Mouse (Mus musculus) testis, postnatal 10 days (tissue): ENCODE data around the gene Cd22.
A peak's percentile ranks its signal among the peaks of the same experiment; 100 is the strongest.
"Not testable (repeated sequence)": the region's sequence is repeated elsewhere in the genome, so short reads cannot be mapped to it uniquely, and the experiment has no call there.

Experiments
- DNase-seq: peaks from one replicate; pipeline ENCODE4 v3.0.0; 2021; ENCODE audit warnings: low spot score

The Cd22 gene

GRCm38 (mm10) chr7:30880176-30880575 lies at the start of gene Cd22:
Gene Cd22, minus strand, starts transcription at chr7:30880342.
- no peak for DNase-seq

- DNase-seq: not testable (repeated sequence)
Observed at GRCm38 (mm10) chr7:30924581-30924980, 44.4 kb upstream of the Cd22 start, which contains the start of gene Hamp2. Gene Hamp2, minus strand, starts transcription at chr7:30924681.

GRCm38 (mm10) chr7:30924071-30924470 lies 43.9 kb upstream of the Cd22 start:
- DNase-seq: no peak

DNA sequence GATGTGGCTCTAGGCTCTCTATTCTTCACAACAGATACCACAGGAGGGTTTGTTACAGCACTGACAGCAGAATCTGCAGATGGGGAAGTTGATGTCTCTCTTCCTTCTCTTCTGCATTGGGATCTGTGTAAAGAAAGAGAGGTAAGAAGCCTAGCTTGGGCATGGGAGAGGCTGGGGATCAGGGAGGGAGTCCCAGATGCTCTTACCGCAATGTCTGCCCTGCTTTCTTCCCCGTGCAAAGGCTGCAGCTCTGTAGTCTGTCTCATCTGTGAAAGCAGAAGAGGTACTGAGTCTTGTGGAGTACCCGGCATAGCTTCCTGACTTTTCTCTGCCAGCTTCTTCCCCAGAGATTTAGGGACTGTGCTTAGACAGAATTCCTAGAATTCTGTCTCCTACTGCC lies 42.3 kb upstream of the Cd22 start:
- not testable (repeated sequence) for DNase-seq

DNA sequence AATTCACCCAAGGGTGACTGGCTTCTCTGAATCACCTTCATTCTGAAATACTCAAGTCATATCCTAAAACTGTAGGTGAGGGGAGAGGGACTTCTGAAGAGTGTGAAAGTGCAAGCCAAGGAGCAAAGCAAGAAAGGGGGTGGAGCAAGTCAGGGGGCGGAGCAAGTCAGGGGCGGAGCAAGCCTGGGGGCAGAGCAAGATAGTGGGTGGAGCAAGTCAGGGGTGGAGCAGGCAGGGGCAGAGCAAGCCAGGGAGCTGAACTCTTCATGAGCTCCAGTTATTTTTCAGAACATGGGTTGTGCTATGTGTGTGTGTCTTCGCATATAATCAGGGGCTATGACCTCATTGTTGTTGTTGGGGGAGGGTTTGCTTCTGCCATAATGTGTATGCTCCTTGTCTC lies 40.1 kb upstream of the Cd22 start:
- DNase-seq: no peak

DNA sequence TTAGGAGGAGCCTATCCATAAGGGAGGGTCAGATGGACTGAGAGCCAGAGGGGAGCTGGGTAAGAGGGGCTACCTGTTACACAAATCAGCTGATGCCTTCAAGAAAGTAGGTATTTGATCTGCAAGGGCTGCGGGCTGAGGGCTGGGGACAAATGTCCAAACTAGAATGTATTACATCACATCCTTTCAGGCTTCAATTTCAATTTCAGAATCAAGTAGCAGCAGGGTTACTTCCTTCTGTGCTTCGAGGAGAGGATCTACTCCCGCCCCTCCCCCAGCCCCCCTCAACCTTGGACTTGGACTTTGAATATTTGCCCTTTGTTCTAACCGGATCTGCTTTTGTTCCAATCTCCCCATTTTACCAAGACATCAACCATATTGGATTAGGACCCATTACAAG lies 37.1 kb upstream of the Cd22 start:
- DNase-seq: no peak

DNA sequence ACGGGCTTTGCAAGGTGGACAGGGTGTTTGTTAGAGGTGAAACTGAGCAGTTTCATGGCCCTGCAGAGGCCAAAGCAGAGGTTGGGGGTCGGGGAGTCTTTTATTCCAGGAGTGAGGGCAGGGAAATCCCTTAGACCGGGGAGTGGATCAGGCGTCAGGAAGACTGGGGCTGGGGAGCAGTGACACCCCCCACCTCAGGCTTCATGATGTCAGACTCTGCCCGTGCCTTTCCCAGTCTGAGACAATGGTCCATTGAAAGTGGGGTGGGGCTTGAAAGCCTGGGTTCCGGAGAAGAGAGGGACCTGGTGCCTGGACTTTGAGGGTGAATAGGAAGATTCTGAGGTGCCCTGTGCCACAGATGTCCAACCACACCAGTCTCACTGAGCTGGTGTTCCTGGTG lies 36.6 kb upstream of the Cd22 start:
- no peak for DNase-seq

GRCm38 (mm10) chr7:30914732-30915131 lies 34.6 kb upstream of the Cd22 start, which contains the start of gene Mag:
Gene Mag, minus strand, starts transcription at chr7:30914873.
- DNase-seq: no peak

- no peak for DNase-seq
Observed at GRCm38 (mm10) chr7:30909773-30910172, 29.6 kb upstream of the Cd22 start.

GRCm38 (mm10) chr7:30908992-30909431 lies 28.9 kb upstream of the Cd22 start:
- DNase-seq: no peak

DNA sequence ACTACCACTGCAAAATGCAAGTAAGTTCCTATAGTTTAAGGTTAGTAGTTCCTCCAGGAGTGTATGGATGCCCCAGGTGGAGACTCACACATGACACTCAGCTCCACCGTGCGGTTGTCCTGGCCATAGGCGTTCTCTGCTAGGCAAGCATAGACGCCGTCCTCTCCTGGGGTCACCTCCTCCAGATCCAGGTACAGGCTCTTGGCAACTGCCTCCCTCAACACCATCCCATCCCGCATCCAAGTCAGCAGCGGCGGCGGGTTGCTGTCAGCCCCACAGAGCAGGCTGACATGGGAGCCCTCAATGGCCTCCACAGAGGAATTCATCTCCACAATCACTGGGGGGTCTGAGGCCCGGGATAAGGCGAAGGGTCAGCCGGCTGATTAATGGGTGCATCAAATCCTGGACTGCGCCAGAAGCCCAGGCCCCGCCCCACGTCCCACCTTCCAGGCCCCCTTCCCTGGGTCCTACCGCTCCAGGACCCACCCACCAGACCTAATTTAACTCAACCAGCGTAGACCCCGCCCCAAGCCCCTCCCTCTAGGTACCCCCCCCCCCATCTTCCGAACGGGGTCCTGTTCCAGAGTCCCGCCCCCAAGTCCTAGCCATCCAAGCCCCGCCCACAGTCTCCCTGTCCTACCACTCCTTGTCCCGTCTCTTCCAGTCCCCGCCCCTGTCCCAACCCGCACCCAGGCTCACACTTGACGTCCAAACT lies 28.3 kb upstream of the Cd22 start:
- DNase-seq: peak; percentile 69

DNA sequence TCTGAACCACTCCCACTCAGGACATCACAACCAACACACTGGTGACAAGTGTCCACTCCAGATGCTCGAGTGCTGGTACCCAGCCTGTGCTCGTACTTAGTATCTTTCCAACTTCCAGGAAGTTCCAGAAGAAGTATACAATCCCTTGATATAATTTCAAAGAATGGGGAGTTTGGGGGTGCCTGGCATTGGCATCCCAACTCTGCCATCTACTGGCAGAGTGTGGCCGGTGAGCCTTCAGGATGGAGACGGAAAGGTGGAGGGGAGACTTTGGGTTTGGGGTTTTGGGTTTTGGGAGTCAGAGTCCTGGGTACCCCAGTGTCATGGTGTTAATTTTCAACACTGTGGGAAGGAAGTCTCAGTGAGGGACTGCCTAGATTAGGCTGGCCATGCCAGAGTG lies 23.9 kb upstream of the Cd22 start:
- DNase-seq: no peak

DNA sequence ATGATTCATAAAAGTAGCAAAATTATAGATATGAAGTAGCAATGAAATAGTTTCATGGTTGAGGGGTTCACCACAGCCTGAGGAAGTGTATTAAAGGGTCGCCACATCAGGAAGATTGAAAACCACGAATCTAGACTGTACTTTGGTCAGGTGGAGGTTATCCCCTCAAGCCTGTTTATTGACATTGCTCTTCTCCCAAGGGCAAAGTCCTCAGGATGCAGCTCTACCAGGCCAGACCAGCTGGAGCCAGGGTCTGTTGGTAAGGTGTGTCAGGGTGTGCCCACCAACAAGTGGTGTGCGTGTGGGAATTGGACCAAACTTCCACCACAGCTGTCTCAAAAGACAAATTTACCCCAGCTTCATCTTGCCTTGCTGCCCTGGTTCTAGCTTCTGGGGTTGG lies 15.1 kb upstream of the Cd22 start:
- DNase-seq: no peak

DNA sequence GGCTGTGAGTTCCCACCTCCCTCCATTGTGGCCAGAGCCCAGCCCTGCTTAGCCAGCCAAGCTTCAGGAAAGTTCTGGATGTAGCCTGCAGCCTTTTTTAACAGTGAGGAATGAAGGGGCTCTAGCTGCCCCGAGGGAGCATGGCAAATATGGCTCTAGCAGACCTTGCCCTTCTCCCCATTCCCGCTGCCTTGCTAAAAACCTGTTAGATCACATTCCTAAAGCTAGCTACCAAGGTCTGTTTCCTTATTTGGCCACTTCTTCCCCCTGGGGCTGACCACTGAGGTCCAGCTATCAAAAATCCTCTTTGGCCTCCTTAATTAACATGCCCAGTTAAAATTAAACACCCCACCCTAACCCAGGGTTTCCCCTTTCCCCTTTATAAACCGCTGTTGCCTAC lies 12.4 kb upstream of the Cd22 start:
- no peak for DNase-seq

DNA sequence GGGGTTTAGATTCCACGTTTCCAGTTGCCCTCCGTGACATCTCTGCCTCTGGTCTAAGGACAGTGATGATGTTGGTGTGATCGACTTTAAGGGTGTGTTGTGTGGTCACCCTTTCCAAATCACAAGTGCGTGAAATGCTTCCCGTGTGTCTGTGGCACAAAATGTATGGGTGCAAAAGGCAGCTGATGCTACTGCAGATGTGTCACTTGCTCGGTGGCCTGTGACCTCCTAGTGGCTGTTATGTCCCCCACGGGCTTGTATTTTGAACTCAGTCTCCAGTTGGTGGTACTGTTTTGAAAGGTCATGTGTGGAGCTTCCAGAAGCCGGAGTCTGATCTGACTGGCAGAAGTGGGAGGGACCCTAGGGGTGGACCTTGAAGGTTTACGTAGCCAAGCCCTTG lies 11.6 kb upstream of the Cd22 start:
- DNase-seq: no peak

GRCm38 (mm10) chr7:30890681-30891080 lies 10.5 kb upstream of the Cd22 start:
- no peak for DNase-seq

DNA sequence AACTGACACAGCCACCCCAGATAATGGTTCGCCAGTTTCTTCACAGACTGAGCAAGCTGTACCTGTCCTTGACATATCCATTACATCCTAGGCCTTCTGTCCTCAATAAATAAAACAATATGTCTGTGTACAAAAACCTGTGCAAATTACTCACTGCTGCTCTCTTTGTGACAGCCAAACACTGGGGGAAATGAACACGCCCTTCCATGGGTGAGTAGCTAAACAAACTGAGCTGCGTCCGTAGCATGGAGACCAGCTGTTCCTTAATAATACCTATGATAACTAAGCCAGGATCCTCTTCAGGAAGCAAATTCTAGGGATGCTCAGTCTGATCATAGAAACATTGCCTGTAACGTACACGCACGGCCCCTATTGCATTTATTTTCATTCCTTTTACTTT lies 8.6 kb upstream of the Cd22 start:
- no peak for DNase-seq

DNA sequence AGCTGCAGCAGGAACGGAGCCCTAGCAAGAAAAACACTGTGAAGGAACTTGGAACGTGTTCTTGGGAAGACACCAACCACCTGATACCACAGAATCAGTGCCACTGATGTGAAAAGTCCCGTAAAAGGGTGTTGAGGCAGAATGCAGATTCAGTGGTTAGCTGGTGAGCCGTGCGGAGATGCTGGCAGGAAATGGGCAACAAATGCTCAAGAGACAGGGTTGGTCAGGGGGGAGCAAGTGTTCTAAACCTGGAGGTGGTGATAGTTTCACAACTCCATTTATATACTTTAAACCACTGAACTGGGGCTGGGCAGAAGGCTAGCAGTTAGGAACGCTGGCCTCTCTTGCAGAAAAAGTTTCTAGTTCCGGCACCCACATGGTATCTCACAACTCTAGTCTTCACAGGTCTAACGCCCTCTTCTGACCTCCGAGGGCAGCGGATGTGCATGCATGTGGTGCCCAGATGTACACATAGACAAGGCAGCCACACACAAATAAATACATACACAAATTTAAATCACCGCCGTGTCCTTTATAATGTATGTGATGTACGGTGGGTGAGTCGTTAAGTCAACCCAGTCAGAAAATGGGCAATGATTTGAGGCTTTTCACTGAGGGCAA lies 7.5 kb upstream of the Cd22 start:
- DNase-seq: no peak

GRCm38 (mm10) chr7:30886852-30887251 lies 6.7 kb upstream of the Cd22 start:
- no peak for DNase-seq

DNA sequence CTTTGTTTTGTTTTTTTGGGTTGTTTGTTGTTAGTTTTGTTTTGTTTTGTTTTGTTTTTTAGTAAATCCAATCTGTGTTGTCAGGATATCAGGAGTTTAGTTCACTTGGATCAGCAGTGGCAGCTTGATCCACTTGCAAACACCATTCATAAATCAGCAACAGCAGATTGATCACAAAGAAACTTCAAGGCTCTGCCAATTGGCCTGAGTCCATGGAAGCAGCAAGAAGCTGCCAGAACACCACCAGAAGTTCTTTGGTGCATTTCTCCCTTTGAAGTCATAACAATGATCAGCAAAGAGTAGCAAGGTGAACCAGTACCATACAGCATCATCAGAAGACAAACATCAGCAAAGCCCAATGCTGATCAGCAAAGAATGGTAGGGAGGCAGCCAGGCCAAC lies 3.9 kb upstream of the Cd22 start:
- no peak for DNase-seq

DNA sequence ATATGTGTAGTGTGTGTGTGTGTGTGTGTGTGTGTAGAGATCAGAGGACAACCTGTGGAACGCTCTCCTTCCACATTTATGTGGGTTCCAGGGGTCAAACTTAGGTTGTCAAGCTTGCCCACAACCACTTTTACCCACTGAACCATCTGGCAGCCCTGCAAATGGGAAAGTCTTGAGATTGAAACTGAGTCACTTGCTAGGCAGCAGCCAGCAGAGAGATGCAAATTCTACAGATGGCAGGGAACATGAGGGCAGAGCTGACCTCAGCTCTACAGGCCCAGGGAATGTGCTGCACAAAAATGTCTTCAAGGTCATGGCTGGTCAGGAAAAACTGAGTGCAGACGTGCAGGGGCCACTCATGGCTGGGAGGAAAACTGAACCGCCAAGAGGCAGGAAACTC lies 1.2 kb upstream of the Cd22 start:
- DNase-seq: no peak

DNA sequence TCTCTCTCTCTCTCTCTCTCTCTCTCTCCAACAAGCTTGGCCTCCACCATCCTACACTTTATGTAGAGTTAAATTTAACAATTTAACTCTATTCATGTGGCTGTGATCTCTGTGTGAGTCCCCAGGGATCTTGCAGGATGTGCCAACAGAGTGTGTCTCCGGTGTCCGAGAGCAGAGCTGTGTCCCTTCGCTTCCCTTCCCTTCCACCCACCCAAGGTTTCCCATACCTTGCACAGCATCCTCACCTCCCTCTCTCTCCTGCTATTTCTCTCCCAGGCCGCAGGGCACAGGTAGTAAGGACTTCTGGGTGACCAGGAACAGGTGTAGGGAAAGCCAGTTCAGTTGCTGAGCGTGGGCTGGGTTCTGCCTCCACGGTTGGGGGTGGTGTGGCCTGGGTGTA lies 1.2 kb downstream of the Cd22 start:
- no peak for DNase-seq

GRCm38 (mm10) chr7:30873083-30873482 lies 7.1 kb downstream of the Cd22 start:
- peak; percentile 94 for DNase-seq

DNA sequence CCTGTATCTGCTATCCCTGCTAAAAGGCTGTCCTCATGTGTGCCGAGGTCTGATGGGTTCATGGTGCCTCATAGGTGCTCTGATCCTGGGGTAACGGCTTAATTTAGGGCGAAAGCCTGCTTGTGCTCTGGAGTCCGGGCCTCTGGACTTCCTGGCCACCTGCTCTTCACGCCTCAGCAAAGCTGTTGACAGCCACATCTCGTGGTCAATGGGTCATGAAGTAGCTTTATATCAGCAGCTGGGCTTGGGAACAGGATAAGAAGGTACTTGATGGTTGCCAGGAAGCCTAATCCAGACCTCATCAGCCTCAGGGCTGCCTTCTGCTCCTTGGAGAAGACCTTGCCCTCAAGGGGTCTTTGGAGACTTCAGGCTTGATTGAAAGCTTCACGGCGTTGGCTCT lies 16.8 kb downstream of the Cd22 start:
- DNase-seq: no peak
